Mouse (Mus musculus): Measurements from ENCODE around the gene Ccdc73. TPM values are rescaled to one million over a fixed set of nuclear protein-coding genes. Genes with fewer than 3 reads are reported as not detected.

Ccdc73 gene
- total and polyA plus RNA-seq, 3 experiments = 2.2 to 5.1 (median 2.2) TPM

- dilution Hi-C loops (cut with MboI; ENCODE audit: extremely low pct_ligation_motif_present, extremely low pct_unique_long_range_greater_than_20kb, low sequenced_read_pairs) (no loop called here), in situ Hi-C loops (cut with MboI; ENCODE audit: low pct_ligation_motif_present, low pct_unique_long_range_greater_than_20kb, low sequenced_read_pairs) (no loop called here)
- H3K9me3 ChIP-seq (replicated peaks; ENCODE audit: low read length) = no peaks in the 10 kb centered on the region
- H3K36me3 ChIP-seq (replicated peaks in 1 of 2; ENCODE audit: control insufficient read depth in 1 of 2, insufficient read depth in 1 of 2, low read length in 1 of 2) = no peaks in the 10 kb centered on the region
- H3K4me3 ChIP-seq (replicated peaks in 1 of 3; ENCODE audit: low read depth in 2 of 3, low read length in 2 of 3, poor library complexity in 1 of 3) = no peak overlapping the region
- H3K79me2 ChIP-seq (replicated peaks; ENCODE audit: control insufficient read depth, extremely low read depth, insufficient read depth, poor library complexity, severe bottlenecking) = no peaks in the 10 kb centered on the region
- H3K27ac ChIP-seq (ENCODE audit: insufficient read depth, low read depth) = no peak overlapping the region
- no peak overlapping the region for H3K9ac ChIP-seq (ENCODE audit: insufficient read depth, low read depth)
- no peak overlapping the region for H3K4me2 ChIP-seq (ENCODE audit: insufficient read depth, low read depth, poor library complexity, severe bottlenecking)
- DNase-seq (ENCODE audit: extremely low read depth) = no peak
- TF ChIP-seq ZNF384 (IDR thresholded peaks at IDR 0.05; ENCODE audit: low read depth, low read length) = peak; percentile 20; the same call in 1 of the 2 replicates
- no peak for TF ChIP-seq JUN (IDR thresholded peaks at IDR 0.05; ENCODE audit: insufficient read depth, low read depth, low read length)
- H3K27me3 ChIP-seq (replicated peaks) = peaks cover 3% of the 10 kb centered on the region
- H3K4me1 ChIP-seq (ENCODE audit: control insufficient read depth in 1 of 2, insufficient read depth in 2 of 2) = peaks cover 3 to 6% of the 10 kb centered on the region in 2 experiments; a peak in 3 of 4 replicates
Measured at GRCm38 (mm10) chr2:104854836-104855235, 12.8 kb upstream of the Ccdc73 start.

GRCm38 (mm10) chr2:104855732-104856131 lies 11.9 kb upstream of the Ccdc73 start:
- H3K36me3 ChIP-seq (replicated peaks in 1 of 2; ENCODE audit: control insufficient read depth in 1 of 2, insufficient read depth in 1 of 2, low read length in 1 of 2) = no peaks in the 10 kb centered on the region
- peaks cover 3% of the 10 kb centered on the region for H3K27me3 ChIP-seq (replicated peaks)
- no peaks in the 10 kb centered on the region for H3K79me2 ChIP-seq (replicated peaks; ENCODE audit: control insufficient read depth, extremely low read depth, insufficient read depth, poor library complexity, severe bottlenecking)
- in situ Hi-C loops (cut with MboI; ENCODE audit: low pct_ligation_motif_present, low pct_unique_long_range_greater_than_20kb, low sequenced_read_pairs) = no loop called here
- H3K27ac ChIP-seq (ENCODE audit: insufficient read depth, low read depth) = no peak overlapping the region
- TF ChIP-seq SIN3A (IDR thresholded peaks at IDR 0.05; ENCODE audit: low read length) = no peak
- TF ChIP-seq TBP (conservative IDR thresholded peaks at IDR 0.05; ENCODE audit: low read depth, low read length) = no peak
- TF ChIP-seq MYC (IDR thresholded peaks at IDR 0.05; ENCODE audit: low read depth, low read length) = no peak
- TF ChIP-seq MAFK (IDR thresholded peaks at IDR 0.05; ENCODE audit: insufficient replicate concordance, low read length) = no peak
- no peak for TF ChIP-seq HCFC1 (IDR thresholded peaks at IDR 0.05; ENCODE audit: low read depth, low read length)
- TF ChIP-seq ZC3H11A (IDR thresholded peaks at IDR 0.05; ENCODE audit: low read depth, low read length) = no peak
- no peak for TF ChIP-seq SMC3 (IDR thresholded peaks at IDR 0.05; ENCODE audit: low read depth, low read length)
- no peak for TF ChIP-seq ETS1 (conservative IDR thresholded peaks at IDR 0.05; ENCODE audit: low read depth, low read length)
- no peak for TF ChIP-seq MXI1 (IDR thresholded peaks at IDR 0.05; ENCODE audit: low read depth, low read length)
- no peaks in the 10 kb centered on the region for H3K9me3 ChIP-seq (replicated peaks; ENCODE audit: low read length)
- dilution Hi-C loops (cut with MboI; ENCODE audit: extremely low pct_ligation_motif_present, extremely low pct_unique_long_range_greater_than_20kb, low sequenced_read_pairs) = no loop called here
- no peak overlapping the region for H3K4me3 ChIP-seq (replicated peaks in 1 of 3; ENCODE audit: low read depth in 2 of 3, low read length in 2 of 3, poor library complexity in 1 of 3)
- no peak overlapping the region for H3K9ac ChIP-seq (ENCODE audit: insufficient read depth, low read depth)
- no peak for DNase-seq (ENCODE audit: extremely low read depth)
- peaks cover 3 to 6% of the 10 kb centered on the region in 2 experiments; a peak in 3 of 4 replicates for H3K4me1 ChIP-seq (ENCODE audit: control insufficient read depth in 1 of 2, insufficient read depth in 2 of 2)
- H3K4me2 ChIP-seq (ENCODE audit: insufficient read depth, low read depth, poor library complexity, severe bottlenecking) = no peak overlapping the region

GRCm38 (mm10) chr2:104856218-104856617 lies 11.4 kb upstream of the Ccdc73 start:
- Histone ChIP-seq H3K4me3 (replicated peaks in 1 of 3; ENCODE audit: low read depth in 2 of 3, low read length in 2 of 3, poor library complexity in 1 of 3) (no peak overlapping the region), H3K27ac (ENCODE audit: insufficient read depth, low read depth) (no peak overlapping the region), H3K36me3 (replicated peaks in 1 of 2; ENCODE audit: control insufficient read depth in 1 of 2, insufficient read depth in 1 of 2, low read length in 1 of 2) (no peaks in the 10 kb centered on the region), H3K4me2 (ENCODE audit: insufficient read depth, low read depth, poor library complexity, severe bottlenecking) (no peak overlapping the region), H3K4me1 (ENCODE audit: control insufficient read depth in 1 of 2, insufficient read depth in 2 of 2) (peaks cover 3 to 6% of the 10 kb centered on the region in 2 experiments; a peak in 3 of 4 replicates), H3K27me3 (replicated peaks) (peaks cover 3% of the 10 kb centered on the region), H3K79me2 (replicated peaks; ENCODE audit: control insufficient read depth, extremely low read depth, insufficient read depth, poor library complexity, severe bottlenecking) (no peaks in the 10 kb centered on the region), H3K9me3 (replicated peaks; ENCODE audit: low read length) (no peaks in the 10 kb centered on the region), H3K9ac (ENCODE audit: insufficient read depth, low read depth) (no peak overlapping the region)
- DNase-seq (ENCODE audit: extremely low read depth) = no peak
- no peak for TF ChIP-seq MAFK (IDR thresholded peaks at IDR 0.05; ENCODE audit: insufficient replicate concordance, low read length)
- no peak for TF ChIP-seq RAD21 (IDR thresholded peaks at IDR 0.05; ENCODE audit: low read depth, low read length)
- TF ChIP-seq POLR2A (IDR thresholded peaks at IDR 0.05; ENCODE audit: low read depth, low read length) = no peak
- no peak for TF ChIP-seq PAX5 (IDR thresholded peaks at IDR 0.05; ENCODE audit: low read length)
- TF ChIP-seq NELFE (IDR thresholded peaks at IDR 0.05; ENCODE audit: low read depth, low read length) = no peak
- TF ChIP-seq CTCF (conservative IDR thresholded peaks at IDR 0.05 in 1 of 2, IDR thresholded peaks at IDR 0.05 in 1 of 2; ENCODE audit: low read depth in 2 of 2, low read length in 2 of 2) = no peak
- no peak for TF ChIP-seq MEF2A (IDR thresholded peaks at IDR 0.05; ENCODE audit: borderline replicate concordance, low read depth, low read length)
- TF ChIP-seq USF1 (IDR thresholded peaks at IDR 0.05; ENCODE audit: low read depth, low read length) = no peak
- TF ChIP-seq EP300 (IDR thresholded peaks at IDR 0.05; ENCODE audit: low read length) = no peak
- TF ChIP-seq GABPA (IDR thresholded peaks at IDR 0.05; ENCODE audit: insufficient replicate concordance, low read depth, low read length) = no peak
- TF ChIP-seq ZMIZ1 (IDR thresholded peaks at IDR 0.05; ENCODE audit: low read depth, low read length) = no peak
- TF ChIP-seq SMC3 (IDR thresholded peaks at IDR 0.05; ENCODE audit: low read depth, low read length) = no peak
- in situ Hi-C loops (cut with MboI; ENCODE audit: low pct_ligation_motif_present, low pct_unique_long_range_greater_than_20kb, low sequenced_read_pairs) (no loop called here), dilution Hi-C loops (cut with MboI; ENCODE audit: extremely low pct_ligation_motif_present, extremely low pct_unique_long_range_greater_than_20kb, low sequenced_read_pairs) (no loop called here)

All from CH12.LX (cell line).